Mouse (Mus musculus) bone marrow, adult 2 months (tissue): ENCODE data around the gene Grin2a.

Experiments
- CTCF ChIP-seq: fragments of 200-500 bp; IDR thresholded peaks from 2 replicates; pipeline ENCODE4 v1.5.1; 2011; ENCODE audit warnings: low read length, control low read depth; ENCODE audit not compliant: control insufficient read depth, insufficient read depth
- POLR2A ChIP-seq: fragments of 200-500 bp; IDR thresholded peaks from 2 replicates; pipeline ENCODE4 v1.6.1; 2011; ENCODE audit warnings: low read depth, mild to moderate bottlenecking, control low read depth, low read length, borderline replicate concordance; ENCODE audit not compliant: control insufficient read depth

DNA sequence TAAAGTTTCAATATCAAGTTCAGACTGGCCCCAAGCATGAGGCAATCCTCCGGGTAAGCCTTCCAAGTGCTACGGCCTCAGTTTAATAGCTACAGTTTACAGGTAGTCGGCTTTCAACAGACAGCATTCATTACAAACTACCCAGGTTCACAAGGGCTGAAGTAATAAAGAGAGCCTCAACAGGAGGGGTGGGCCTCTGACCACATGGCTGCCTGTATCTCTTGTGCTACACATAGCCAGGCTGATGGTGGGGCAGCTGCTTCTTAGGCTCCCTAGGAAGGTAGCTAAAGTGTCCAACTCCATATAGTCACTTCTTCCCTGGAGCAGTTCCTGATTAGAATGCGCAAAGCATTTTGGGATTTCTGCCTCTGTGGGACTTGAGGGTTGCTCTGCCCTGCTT lies 109.2 kb downstream of the Grin2a start:
- no peak for TF ChIP-seq CTCF
- no peak for TF ChIP-seq POLR2A
